Mouse (Mus musculus) liver, embryonic 14.5 days (tissue): ENCODE results near the gene Slc36a4. TPM values are rescaled to one million over a fixed set of nuclear protein-coding genes. Genes with fewer than 3 reads are reported as not detected.

ENCODE experiments used
- ATAC-seq: fragments of 200-750 bp; cut with Nextera tagmentation; 2 replicates; pipeline ENCODE4 v1.8.0; 2017; ENCODE audit warnings: moderate number of reproducible peaks, mild to moderate bottlenecking, moderate library complexity; ENCODE audit not compliant: insufficient read depth
- DNase-seq, 3 experiments: peaks; one replicate each; pipeline ENCODE4 v3.0.0-alpha.2; 2012 to 2013; ENCODE audit warnings: low read depth in 3 of 3, low spot score in 3 of 3
- H3K27ac ChIP-seq: fragments of 300-500 bp; sonication (generic); 2 replicates; pipeline ENCODE4 v1.5.1; 2014; ENCODE audit warnings: moderate library complexity, mild to moderate bottlenecking, control low read depth, inconsistent platforms
- H3K27me3 ChIP-seq: fragments of 300-500 bp; sonication (generic); 2 replicates; pipeline ENCODE4 v1.6.1; 2014; ENCODE audit warnings: mild to moderate bottlenecking, low read length, moderate library complexity; ENCODE audit not compliant: control insufficient read depth, insufficient read depth
- H3K36me3 ChIP-seq: fragments of 300-500 bp; sonication (generic); replicated peaks from 2 replicates; pipeline ENCODE4 v1.6.1; 2014; ENCODE audit warnings: low read depth; ENCODE audit not compliant: control insufficient read depth, insufficient read depth
- H3K4me1 ChIP-seq, 2 experiments: fragments of 200-500 bp in 1 of 2; fragments of 300-500 bp in 1 of 2; sonication (generic) in 1 of 2; replicated peaks; 2 replicates each; pipeline ENCODE4 v1.6.1; 2012 to 2014; ENCODE audit warnings: antibody characterized with exemption in 1 of 2, inconsistent platforms in 1 of 2, low read length in 1 of 2; ENCODE audit not compliant: control insufficient read depth in 2 of 2, insufficient read depth in 2 of 2
- H3K4me2 ChIP-seq: fragments of 300-500 bp; sonication (generic); 2 replicates; pipeline ENCODE4 v1.6.1; 2014; ENCODE audit warnings: low read depth, mild to moderate bottlenecking, control low read depth, moderate library complexity
- H3K4me3 ChIP-seq, 2 experiments: fragments of 200-500 bp in 1 of 2; fragments of 300-500 bp in 1 of 2; sonication (generic) in 1 of 2; 2 replicates each; pipeline ENCODE4 v1.5.1; 2012 to 2014; ENCODE audit warnings: low read depth in 2 of 2, low read length in 2 of 2, mild to moderate bottlenecking in 2 of 2, control low read depth in 1 of 2, inconsistent platforms in 1 of 2, moderate library complexity in 1 of 2; ENCODE audit not compliant: insufficient read depth in 1 of 2
- H3K9ac ChIP-seq: fragments of 300-500 bp; sonication (generic); replicated peaks from 2 replicates; pipeline ENCODE4 v1.6.1; 2014; ENCODE audit warnings: mild to moderate bottlenecking, control low read depth, moderate library complexity
- H3K9me3 ChIP-seq: fragments of 300-500 bp; sonication (generic); 2 replicates; pipeline ENCODE4 v1.6.1; 2016; ENCODE audit warnings: low read length, mixed read lengths; ENCODE audit not compliant: control insufficient read depth
- CTCF ChIP-seq: IDR thresholded peaks from 2 replicates; pipeline ENCODE4 v1.5.1; 2016; ENCODE audit warnings: antibody characterized with exemption, low read depth, control low read depth
- EP300 ChIP-seq: IDR thresholded peaks from 2 replicates; pipeline ENCODE4 v1.6.1; 2016; ENCODE audit warnings: antibody characterized with exemption, low read depth
- WGBS: fragments of 180-500 bp; shearing (Covaris S2); extraction: QIAGEN DNeasy Blood & Tissue Kit; methylation state at CpG from one replicate; pipeline ENCODE4 v1.1.7; 2014; ENCODE audit not compliant: insufficient replicate concordance; 5-methylcytosine and 5-hydroxymethylcytosine counted together
- polyA plus RNA-seq, 2 experiments: library from polyadenylated mRNA; depleted of rRNA in 1 of 2; stranded (reverse) in 1 of 2; unstranded in 1 of 2; fragments of >200 nt; fragmentation: Nextera tagmentation in 1 of 2; extraction: Ambion mirVana in 1 of 2; gene quantifications; 2 replicates each; pipeline versions ENCODE4 v1.2.1 to v1.2.3; 2012 to 2014

Gene Slc36a4
- polyA plus RNA-seq, 2 experiments: 0.66 to 1.8 TPM

DNA sequence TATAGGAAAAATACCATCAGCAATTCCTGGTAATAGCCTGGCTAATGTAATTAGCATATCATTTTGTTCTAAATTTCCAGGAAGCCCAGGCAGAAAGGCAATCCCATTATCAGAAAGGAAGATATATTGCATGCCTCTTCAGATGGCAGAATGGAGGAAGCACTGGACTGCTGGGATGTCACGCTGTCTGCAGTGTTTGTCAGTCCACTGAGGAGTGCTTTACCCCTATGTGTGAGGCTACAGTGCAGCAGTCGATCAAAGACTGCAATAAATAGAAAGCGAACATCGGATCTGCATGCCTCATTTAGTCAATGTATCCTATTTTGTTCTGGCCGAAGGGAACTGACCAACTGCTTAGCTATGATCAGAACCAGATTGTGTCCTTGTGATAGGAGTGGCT lies 57.3 kb downstream of the Slc36a4 start:
- no peak overlapping the region for H3K9ac ChIP-seq
- H3K9me3 ChIP-seq: no peaks in the 10 kb centered on the region
- ATAC-seq: no peak
- TF ChIP-seq EP300 (no peak), CTCF (no peak)
- no peak for DNase-seq
- no peak overlapping the region for H3K4me2 ChIP-seq
- no peak overlapping the region for H3K4me3 ChIP-seq
- H3K27ac ChIP-seq: no peak overlapping the region
- H3K36me3 ChIP-seq: no peaks in the 10 kb centered on the region
- no peaks in the 10 kb centered on the region for H3K4me1 ChIP-seq
- WGBS: 65% methylated on average over 5 of the region's 5 CpGs
- no peaks in the 10 kb centered on the region for H3K27me3 ChIP-seq

DNA sequence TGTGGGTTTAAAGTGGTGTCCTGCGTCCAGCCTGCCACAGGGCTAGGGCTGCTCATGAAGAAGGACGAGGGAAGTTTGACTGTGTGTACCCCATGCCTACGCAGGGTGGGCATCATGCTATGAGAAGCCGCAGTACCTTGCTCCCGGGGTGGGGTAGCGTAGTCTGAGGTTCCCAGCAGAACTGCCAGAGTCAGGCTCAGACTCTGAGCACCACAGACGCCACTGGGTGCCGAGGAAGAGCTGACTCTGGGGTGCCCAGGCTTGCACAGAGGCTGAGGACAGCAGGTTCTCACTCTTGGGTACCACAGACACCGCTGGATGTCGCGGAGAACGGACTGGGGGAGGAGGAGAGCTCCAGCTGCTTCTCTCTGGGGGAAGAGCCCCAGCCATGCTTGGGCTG lies 63.2 kb downstream of the Slc36a4 start:
- H3K27me3 ChIP-seq: no peaks in the 10 kb centered on the region
- H3K4me1 ChIP-seq: no peaks in the 10 kb centered on the region
- TF ChIP-seq CTCF (no peak), EP300 (no peak)
- H3K9ac ChIP-seq: no peak overlapping the region
- ATAC-seq: no peak
- no peaks in the 10 kb centered on the region for H3K9me3 ChIP-seq
- H3K36me3 ChIP-seq: no peaks in the 10 kb centered on the region
- H3K27ac ChIP-seq: no peak overlapping the region
- no peak overlapping the region for H3K4me2 ChIP-seq
- no peak overlapping the region for H3K4me3 ChIP-seq
- WGBS: 65% methylated on average over 12 of the region's 12 CpGs
- no peak for DNase-seq

DNA sequence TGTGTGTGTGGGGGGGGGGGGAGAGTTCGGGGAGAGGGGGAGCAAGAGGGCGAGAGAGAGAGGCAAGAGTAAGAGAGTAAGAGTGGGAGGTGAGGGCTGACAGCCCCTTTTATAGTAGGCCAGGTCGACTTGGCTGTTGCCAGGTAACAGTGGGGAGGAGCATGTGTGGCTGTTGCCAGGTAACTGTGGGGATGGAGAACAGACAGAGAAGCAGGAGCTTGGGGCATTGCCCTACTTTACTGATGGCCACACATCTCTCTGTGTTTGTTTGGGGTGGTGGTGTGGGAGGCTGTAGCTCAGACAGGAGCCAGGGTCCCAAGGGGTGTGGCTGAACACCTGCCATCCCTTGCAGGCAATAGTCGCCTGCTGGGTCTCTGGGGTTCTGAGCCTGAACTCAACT lies 63.9 kb downstream of the Slc36a4 start:
- WGBS: 42% methylated on average over 3 of the region's 4 CpGs
- H3K4me1 ChIP-seq: no peaks in the 10 kb centered on the region
- TF ChIP-seq CTCF (no peak), EP300 (no peak)
- no peak overlapping the region for H3K4me2 ChIP-seq
- no peak overlapping the region for H3K4me3 ChIP-seq
- no peaks in the 10 kb centered on the region for H3K36me3 ChIP-seq
- H3K9me3 ChIP-seq: no peaks in the 10 kb centered on the region
- H3K9ac ChIP-seq: no peak overlapping the region
- H3K27me3 ChIP-seq: no peaks in the 10 kb centered on the region
- no peak for ATAC-seq
- no peak for DNase-seq
- no peak overlapping the region for H3K27ac ChIP-seq

DNA sequence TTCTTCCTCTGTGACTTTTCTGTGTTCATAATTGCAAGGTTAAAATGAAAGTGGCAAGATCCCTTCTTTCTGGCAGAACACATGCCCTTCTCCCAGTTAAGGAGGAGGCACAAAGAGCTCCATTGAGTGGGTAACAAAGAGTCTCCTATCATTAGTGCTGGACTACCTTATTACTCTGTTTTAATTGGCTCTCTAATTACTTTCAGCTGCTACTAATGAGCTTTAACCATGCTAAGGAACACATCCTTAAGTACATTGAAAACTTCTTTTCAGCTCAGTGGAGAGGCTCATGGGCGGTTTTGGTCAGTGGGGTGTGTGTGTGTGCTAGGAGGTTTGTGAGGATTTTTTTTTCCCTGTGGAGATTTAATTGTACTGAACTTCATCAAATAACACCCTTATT lies 65.4 kb downstream of the Slc36a4 start:
- whole genome bisulfite sequencing: 44% methylated on average over 1 of the region's 1 CpGs
- Histone ChIP-seq H3K36me3 (no peaks in the 10 kb centered on the region), H3K9me3 (no peaks in the 10 kb centered on the region), H3K27me3 (no peaks in the 10 kb centered on the region), H3K4me3 (no peak overlapping the region), H3K4me2 (no peak overlapping the region), H3K4me1 (no peaks in the 10 kb centered on the region), H3K9ac (no peak overlapping the region), H3K27ac (no peak overlapping the region)
- ATAC-seq (no peak), DNase-seq (no peak)
- TF ChIP-seq EP300 (no peak), CTCF (no peak)

DNA sequence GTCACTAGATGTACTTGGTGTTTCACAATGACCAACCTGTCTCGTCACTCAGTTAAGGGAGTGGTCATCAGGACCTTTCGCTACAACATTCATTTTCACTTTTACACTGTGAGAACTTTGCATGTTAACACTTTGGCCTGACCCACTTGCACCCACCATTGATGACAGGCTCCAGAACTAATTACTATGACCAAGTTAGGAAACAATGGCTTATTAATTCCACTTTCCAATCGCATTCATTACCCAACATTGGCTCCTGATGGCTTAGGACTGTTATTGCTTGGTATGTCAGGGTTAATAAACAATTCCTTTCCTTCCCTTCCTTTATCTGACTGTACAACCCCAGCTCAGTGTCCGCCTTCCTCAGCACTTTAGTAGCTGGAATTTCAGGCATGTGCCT lies 72.4 kb downstream of the Slc36a4 start:
- DNase-seq: no peak
- no peak overlapping the region for H3K4me2 ChIP-seq
- no peak overlapping the region for H3K27ac ChIP-seq
- no peak for ATAC-seq
- no peaks in the 10 kb centered on the region for H3K27me3 ChIP-seq
- WGBS: 40% methylated on average over 4 of the region's 4 CpGs
- no peak for TF ChIP-seq EP300
- no peak for TF ChIP-seq CTCF
- H3K4me1 ChIP-seq: no peaks in the 10 kb centered on the region
- H3K4me3 ChIP-seq: no peak overlapping the region
- H3K36me3 ChIP-seq: no peaks in the 10 kb centered on the region
- no peaks in the 10 kb centered on the region for H3K9me3 ChIP-seq
- no peak overlapping the region for H3K9ac ChIP-seq

DNA sequence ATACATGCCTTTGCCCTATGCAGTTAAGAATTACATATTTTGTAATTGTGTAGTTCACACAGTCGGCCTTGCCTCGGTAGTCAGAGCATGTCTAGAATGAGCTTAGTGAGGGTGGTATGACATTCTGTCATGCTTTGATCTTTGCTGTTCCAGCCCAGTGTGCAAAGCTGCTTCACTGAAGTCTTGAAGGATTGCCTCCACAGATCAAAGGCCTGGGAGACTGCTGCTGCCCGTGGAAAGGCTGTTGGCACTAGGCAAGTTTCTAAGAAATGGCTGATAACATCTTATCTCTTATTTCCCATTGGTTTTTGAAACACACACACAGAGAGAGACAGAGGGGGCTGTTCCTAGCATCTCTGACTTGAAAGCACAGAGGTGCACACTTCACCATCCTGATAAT lies 76.7 kb downstream of the Slc36a4 start:
- DNase-seq (no peak), ATAC-seq (no peak)
- no peaks in the 10 kb centered on the region for H3K9me3 ChIP-seq
- H3K27me3 ChIP-seq: no peaks in the 10 kb centered on the region
- H3K4me1 ChIP-seq: no peaks in the 10 kb centered on the region
- H3K9ac ChIP-seq: no peak overlapping the region
- H3K36me3 ChIP-seq: no peaks in the 10 kb centered on the region
- H3K4me3 ChIP-seq: no peak overlapping the region
- TF ChIP-seq CTCF (no peak), EP300 (no peak)
- no peak overlapping the region for H3K27ac ChIP-seq
- WGBS: 44% methylated on average over 3 of the region's 3 CpGs
- no peak overlapping the region for H3K4me2 ChIP-seq
